Mouse (Mus musculus): Measurements from ENCODE around the gene Cacng3.

The Cacng3 gene

GRCm38 (mm10) chr7:122718540-122718939 is 48.2 kb downstream of the Cacng3 start:
- no peak for DNase-seq (ENCODE audit: low spot score)

- no peak for DNase-seq (ENCODE audit: low spot score)
Measured at GRCm38 (mm10) chr7:122723358-122723876, 53.1 kb downstream of the Cacng3 start.

- no peak for DNase-seq (ENCODE audit: low spot score)
Measured at GRCm38 (mm10) chr7:122726376-122726775, 56.1 kb downstream of the Cacng3 start.

DNA sequence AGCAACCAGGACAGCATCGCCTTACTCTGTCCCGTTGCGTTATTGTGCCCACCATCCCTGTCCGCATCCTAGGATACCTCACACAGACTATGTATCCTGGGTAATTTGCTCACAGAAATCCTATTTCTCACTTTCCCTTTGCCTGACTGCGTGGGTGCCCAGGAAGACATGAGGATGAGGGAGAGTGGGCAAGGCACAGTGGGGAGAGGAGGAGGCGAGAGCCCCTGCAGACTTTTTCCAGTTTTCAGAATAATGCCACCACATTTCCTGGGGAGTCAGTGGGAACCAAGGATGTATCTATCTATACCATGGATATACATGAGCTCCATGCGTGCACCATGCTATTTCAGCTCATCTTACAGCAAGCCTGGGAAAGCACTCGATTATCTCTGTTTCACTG is 57.9 kb downstream of the Cacng3 start:
- DNase-seq (ENCODE audit: low spot score): no peak

DNA sequence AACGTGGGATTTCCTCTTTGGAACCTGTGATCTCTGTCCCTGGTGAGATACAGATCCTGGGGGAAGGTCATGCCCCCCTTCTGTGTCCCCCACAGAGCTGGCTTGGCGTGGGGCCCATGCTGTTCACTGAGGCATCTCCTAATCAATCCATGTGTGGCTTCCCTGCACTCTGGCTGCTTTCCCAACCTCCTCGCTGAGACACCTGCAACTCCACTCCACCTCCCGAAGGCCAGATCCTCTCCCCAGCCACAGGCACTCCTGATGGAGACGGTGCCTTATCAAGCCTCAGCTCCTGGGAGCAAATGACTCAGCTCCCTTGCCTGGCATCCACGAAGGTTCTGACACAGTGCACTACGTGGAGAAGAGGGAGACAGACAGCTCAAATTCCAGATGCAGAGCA is 58.6 kb downstream of the Cacng3 start:
- no peak for DNase-seq (ENCODE audit: low spot score)

- DNase-seq (ENCODE audit: low spot score): no peak
Measured at GRCm38 (mm10) chr7:122735323-122735722, 65.0 kb downstream of the Cacng3 start.

DNA sequence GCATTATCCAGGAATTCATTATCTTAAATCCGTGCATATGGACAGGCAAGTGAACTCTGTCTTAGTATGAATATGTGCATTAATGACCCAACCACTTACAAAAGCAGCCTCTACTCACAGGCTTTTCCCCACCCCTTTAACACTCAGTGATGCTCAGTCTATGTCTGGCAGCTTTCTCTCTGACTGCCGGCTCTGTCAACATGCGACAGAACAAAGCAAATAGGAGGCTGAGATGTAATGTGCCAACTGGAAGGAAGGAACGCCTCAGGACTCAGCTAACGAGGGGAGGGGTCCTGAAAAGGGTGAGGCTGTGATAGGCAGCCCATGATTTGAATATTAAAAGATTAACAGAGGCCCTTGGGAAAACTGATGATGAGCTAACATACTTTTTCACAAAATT is 68.2 kb downstream of the Cacng3 start:
- no peak for DNase-seq (ENCODE audit: low spot score)

DNA sequence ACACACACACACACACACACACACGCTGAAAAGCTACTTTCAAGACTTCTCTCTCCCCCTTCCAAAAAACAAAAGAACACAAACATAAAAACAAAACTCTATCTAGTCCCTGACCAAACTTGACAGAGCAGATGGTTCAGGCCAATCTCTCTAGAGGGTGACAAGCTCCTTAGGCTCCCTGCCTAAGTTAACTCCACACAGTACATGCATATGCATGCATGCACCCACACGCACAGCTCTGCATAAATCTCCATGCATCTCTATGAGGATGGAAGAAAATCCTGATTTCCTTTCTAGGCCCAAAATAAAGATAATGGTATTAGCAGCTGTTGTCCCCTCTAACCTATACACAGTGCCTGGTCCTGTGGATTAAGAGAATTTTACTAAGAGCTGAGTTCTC is 70.4 kb downstream of the Cacng3 start:
- DNase-seq (ENCODE audit: low spot score): no peak

DNA sequence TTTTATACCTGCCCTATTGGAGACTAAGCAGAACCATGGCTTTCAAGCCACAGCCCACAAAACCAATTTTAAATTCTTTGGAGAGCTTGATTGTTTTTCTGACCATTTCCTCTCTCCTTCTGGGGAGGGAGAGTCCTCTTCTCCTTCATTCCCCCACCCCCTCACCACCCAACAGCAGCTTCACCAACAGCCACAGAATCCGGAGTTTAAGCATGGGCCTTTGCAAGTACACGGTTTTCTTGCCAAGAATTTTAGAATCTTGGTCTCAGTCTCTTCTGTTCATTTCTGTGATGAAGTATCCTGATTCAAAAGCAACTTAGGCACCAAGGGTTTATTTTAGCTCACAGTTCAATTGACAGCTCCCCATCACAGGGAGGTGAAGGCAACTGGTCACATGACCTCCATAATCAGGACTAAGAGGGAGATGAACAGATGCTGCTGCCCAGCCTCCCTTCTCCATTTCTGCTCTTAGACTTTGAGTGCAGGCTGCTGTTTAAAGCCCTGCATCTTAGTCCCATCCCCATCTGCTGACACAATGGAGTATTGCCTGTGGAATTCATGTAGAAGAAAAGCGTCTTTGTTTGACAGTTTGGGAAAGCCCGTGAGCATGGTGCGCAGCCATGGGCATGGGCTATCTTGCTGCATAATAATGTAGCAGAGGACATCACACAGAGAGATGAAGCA is 85.8 kb downstream of the Cacng3 start:
- no peak for DNase-seq (ENCODE audit: low spot score)

DNA sequence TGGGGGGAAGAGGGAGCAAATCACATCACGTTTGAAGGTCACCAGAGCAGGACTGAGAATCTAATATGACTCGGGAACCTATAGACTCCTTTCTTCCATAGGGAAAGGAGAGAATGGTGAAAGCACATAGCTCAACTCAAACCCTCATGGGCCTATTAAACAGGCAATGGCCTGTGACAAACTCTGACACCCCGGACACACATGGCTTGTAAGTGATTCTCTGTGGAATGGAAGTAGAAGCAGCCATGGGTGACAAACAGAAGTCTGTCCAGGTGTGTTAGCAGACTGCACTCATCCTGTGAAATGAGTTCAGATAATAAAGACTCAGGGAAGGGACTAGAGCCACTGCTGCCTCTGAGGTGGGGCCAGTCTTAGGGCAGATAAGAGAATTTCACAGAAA is 88.4 kb downstream of the Cacng3 start:
- DNase-seq (ENCODE audit: low spot score): no peak

DNA sequence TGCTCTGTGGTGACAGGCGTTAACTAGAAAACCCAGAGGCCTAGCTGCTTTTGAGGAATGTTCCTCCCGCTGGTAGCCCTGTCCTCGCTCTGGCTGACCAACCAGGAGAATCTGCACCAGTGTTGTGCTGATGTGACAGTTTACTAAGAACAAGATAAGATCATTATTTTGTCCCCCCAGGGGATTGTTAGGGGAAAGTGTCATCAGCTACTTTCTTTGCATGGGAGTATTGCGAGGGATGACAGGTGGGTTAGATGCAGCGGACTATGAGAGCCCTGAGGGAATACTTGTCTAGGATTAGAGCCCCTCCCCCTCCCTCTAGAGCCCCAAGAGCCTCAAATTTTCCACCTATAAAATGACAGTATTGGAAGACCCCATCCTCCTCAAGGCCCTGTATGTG is 94.2 kb downstream of the Cacng3 start:
- DNase-seq (ENCODE audit: low spot score): no peak

DNA sequence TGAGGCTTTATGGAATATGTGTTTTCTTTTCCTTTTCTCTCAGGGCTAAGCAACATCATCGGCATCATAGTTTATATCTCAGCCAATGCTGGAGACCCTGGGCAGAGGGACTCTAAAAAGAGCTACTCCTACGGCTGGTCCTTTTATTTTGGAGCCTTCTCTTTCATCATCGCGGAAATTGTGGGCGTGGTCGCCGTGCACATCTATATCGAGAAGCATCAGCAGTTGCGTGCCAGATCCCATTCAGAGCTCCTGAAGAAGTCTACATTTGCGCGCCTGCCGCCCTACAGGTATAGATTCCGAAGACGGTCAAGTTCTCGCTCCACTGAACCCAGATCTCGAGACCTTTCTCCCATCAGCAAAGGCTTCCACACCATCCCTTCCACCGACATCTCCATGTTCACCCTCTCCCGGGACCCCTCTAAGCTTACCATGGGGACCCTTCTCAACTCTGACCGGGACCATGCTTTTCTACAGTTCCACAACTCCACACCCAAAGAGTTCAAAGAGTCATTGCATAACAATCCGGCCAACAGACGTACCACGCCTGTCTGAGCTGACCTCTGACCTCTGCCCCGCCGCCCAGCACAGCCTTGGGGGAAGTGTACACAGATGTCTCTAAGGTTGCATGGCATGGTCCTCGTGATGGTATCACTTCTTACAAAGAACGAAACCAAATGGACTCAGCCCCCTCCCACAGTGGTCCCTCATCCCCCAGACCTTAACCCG is 98.2 kb downstream of the Cacng3 start:
- no peak for DNase-seq (ENCODE audit: low spot score)

GRCm38 (mm10) chr7:122779601-122780000 is 109.3 kb downstream of the Cacng3 start:
- no peak for DNase-seq (ENCODE audit: low spot score)

- no peak for DNase-seq (ENCODE audit: low spot score)
Measured at GRCm38 (mm10) chr7:122789929-122790328, 119.6 kb downstream of the Cacng3 start.

DNA sequence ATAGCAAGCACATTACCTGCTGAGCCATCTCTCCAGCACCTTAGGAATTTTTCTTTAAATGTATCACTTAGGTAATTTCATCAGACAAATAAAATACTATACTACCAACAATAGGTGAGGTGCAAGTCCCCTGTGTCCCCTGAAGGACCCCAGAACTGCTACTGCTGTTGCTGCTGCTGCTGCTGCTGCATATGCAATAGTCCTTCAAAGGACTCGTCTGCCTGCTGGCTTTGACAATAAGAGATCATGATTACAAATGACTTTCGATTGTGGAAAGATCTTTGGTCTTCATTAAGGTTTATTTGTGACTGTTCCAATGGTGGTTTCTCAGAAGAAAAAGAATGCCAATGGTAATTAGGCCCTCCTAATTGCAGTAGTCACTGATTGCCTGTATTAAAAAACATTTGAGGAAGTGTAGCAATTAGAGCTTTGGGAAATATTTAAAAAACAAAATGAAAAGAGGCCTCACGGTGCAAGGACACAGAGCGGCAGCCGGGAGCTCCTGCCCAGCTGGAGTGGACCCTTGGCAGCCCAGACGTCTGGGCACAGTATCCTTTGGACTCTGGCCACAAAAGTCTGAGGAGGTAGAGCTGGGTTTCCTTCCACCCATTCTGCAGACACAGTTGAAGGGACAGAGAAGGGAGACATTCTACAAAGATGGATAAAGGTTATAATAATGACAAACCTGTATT is 123.5 kb downstream of the Cacng3 start:
- DNase-seq (ENCODE audit: low spot score): no peak

DNA sequence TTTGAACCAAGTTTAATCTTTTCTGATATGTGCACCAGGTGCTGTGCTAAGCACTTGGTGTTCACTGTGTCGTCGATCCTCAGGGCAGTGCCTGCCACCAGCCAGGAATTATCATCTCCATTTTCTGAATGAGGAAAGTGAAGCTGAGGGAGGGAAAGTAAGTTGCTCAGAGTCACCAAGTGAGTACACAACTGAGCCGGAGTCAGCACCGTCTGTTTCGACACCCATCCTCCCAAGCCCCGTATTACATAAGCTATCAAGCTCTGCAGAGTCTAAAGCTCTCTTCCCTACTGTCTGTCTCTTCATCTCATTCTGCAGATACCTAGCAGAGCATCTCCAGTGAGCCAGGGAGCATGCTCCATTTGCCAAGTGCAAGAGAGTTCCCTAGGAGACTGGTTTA is 124.8 kb downstream of the Cacng3 start:
- no peak for DNase-seq (ENCODE audit: low spot score)

- no peak for DNase-seq (ENCODE audit: low spot score)
Measured at GRCm38 (mm10) chr7:122800821-122801220, 130.5 kb downstream of the Cacng3 start.

DNA sequence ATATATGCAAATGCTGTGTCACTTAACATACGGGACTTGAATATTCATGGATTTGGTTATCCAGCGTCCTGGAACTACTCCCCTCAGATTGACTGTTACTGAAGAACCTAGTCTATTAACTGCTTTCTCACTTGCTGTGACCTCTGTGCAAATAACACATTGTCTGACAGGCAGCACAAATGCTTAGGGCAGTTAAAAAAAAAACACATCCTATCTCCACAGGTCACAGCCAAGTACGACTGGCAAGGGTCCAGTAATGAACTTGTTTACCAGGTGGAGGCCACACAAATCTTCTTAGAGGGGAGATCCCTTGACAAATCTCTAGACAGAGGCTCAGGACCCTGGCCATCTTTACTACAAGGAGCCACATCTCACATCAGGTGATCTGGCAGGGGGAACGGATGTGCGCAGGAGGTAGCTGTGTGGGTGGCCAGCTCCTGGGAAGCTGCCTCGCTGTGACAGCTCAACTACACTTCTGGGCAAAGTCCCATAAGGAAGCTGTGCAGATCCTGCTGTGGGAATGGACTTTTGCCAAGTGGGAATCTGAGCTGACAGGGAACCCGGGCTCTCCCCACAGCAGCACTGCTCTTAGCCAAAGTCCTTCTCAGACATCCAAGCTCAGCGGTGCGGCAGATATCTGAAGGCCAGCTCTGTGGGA is 133.7 kb downstream of the Cacng3 start:
- no peak for DNase-seq (ENCODE audit: low spot score)

GRCm38 (mm10) chr7:122806531-122806930 is 136.2 kb downstream of the Cacng3 start:
- no peak for DNase-seq (ENCODE audit: low spot score)

DNA sequence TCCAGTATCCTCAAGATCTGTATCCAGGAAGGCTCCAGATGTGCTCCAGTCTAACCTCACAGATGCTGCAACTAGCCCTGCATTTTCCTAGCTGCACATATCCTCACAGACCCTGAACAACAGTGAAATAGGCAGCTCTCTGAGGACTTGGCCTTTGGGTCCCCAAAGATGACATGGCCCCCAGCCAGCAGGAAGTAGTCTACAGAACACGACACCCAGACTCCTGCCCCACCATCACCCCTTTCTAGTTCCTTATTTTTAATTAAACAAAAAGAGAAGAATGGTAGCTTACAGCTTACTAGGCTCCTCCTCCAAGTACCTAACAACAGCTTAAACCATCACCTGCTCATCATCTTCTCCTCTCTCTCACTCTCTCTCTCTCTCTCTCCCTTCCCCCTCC is 143.4 kb downstream of the Cacng3 start:
- no peak for DNase-seq (ENCODE audit: low spot score)

- DNase-seq (ENCODE audit: low spot score): no peak
Measured at GRCm38 (mm10) chr7:122817565-122817964, 147.3 kb downstream of the Cacng3 start.

Data from urinary bladder, postnatal 10 days (tissue).